Mouse (Mus musculus) kidney, postnatal 36 days (tissue): Measurements from ENCODE around the gene Tmeff2.

ENCODE experiments used
- DNase-seq, 2 experiments: peaks; one replicate each; pipeline ENCODE4 v3.0.0; 2021 to 2022; ENCODE audit warnings: mixed read lengths in 2 of 2

The Tmeff2 gene

GRCm38 (mm10) chr1:51114721-51115120 is 214.3 kb downstream of the Tmeff2 start:
- DNase-seq: no peak

- DNase-seq: no peak
These were observed 215.3 kb downstream of the Tmeff2 start for GRCm38 (mm10) chr1:51115761-51116160.

GRCm38 (mm10) chr1:51117830-51118229 is 217.4 kb downstream of the Tmeff2 start:
- no peak for DNase-seq

- no peak for DNase-seq
These were observed 225.4 kb downstream of the Tmeff2 start for GRCm38 (mm10) chr1:51125671-51126424.

- DNase-seq: no peak
These were observed 225.9 kb downstream of the Tmeff2 start for GRCm38 (mm10) chr1:51126425-51126765.

GRCm38 (mm10) chr1:51136792-51137191 is 236.3 kb downstream of the Tmeff2 start:
- DNase-seq: peak; percentile 13 to 71

- no peak for DNase-seq
These were observed 239.2 kb downstream of the Tmeff2 start for GRCm38 (mm10) chr1:51139605-51140004.

GRCm38 (mm10) chr1:51141381-51141780 is 240.9 kb downstream of the Tmeff2 start:
- DNase-seq: no peak

GRCm38 (mm10) chr1:51142729-51143128 is 242.3 kb downstream of the Tmeff2 start:
- DNase-seq: no peak

- no peak for DNase-seq
These were observed 245.2 kb downstream of the Tmeff2 start for GRCm38 (mm10) chr1:51145693-51146092.

- DNase-seq: peak in 1 of 2 experiments; percentile 17
These were observed 248.2 kb downstream of the Tmeff2 start for GRCm38 (mm10) chr1:51148481-51149137.

- no peak for DNase-seq
These were observed 249.0 kb downstream of the Tmeff2 start for GRCm38 (mm10) chr1:51149488-51149887.

- no peak for DNase-seq
These were observed 249.4 kb downstream of the Tmeff2 start for GRCm38 (mm10) chr1:51149890-51150289.

GRCm38 (mm10) chr1:51152017-51152416 is 251.6 kb downstream of the Tmeff2 start:
- DNase-seq: no peak

- no peak for DNase-seq
These were observed 252.4 kb downstream of the Tmeff2 start for GRCm38 (mm10) chr1:51152856-51153255.

- no peak for DNase-seq
These were observed 283.8 kb downstream of the Tmeff2 start for GRCm38 (mm10) chr1:51184276-51184675.

- no peak for DNase-seq
These were observed 288.6 kb downstream of the Tmeff2 start for GRCm38 (mm10) chr1:51189008-51189407.

GRCm38 (mm10) chr1:51191253-51191652 is 290.8 kb downstream of the Tmeff2 start:
- DNase-seq: no peak

GRCm38 (mm10) chr1:51191872-51192613 is 291.6 kb downstream of the Tmeff2 start:
- DNase-seq: no peak

- no peak for DNase-seq
These were observed 298.8 kb downstream of the Tmeff2 start for GRCm38 (mm10) chr1:51199088-51199830.

- no peak for DNase-seq
These were observed 299.5 kb downstream of the Tmeff2 start for GRCm38 (mm10) chr1:51199954-51200353.

- no peak for DNase-seq
These were observed 315.2 kb downstream of the Tmeff2 start for GRCm38 (mm10) chr1:51215631-51216030.
